Mouse (Mus musculus) cortical plate, adult 2 months (tissue): ENCODE measurements at regions not wholly inside any gene's neighbourhood (a gene's known extent, or its start where the extent isn't known, plus 50 kb on each side); places are given as distances from the start of the nearest gene placed in this dataset.

Experiments
- H3K27ac ChIP-seq: fragments of 200-500 bp; 2 replicates; pipeline ENCODE4 v1.5.1; 2012; ENCODE audit warnings: low read length, control low read depth, inconsistent platforms; ENCODE audit not compliant: insufficient read depth
- H3K4me1 ChIP-seq: fragments of 200-500 bp; 2 replicates; pipeline ENCODE4 v1.6.1; 2011; ENCODE audit warnings: low read length; ENCODE audit not compliant: control insufficient read depth, insufficient read depth
- H3K4me3 ChIP-seq: fragments of 200-500 bp; 2 replicates; pipeline ENCODE4 v1.5.1; 2011; ENCODE audit warnings: mild to moderate bottlenecking, low read length, control low read depth; ENCODE audit not compliant: insufficient read depth
- CTCF ChIP-seq: fragments of 200-500 bp; IDR thresholded peaks from 2 replicates; pipeline ENCODE4 v1.5.1; 2011; ENCODE audit warnings: mild to moderate bottlenecking, control low read depth, low read length; ENCODE audit not compliant: insufficient read depth; ENCODE audit errors: extremely low read depth
- POLR2A ChIP-seq: fragments of 200-500 bp; IDR thresholded peaks from 2 replicates; pipeline ENCODE4 v1.6.1; 2011; ENCODE audit warnings: mild to moderate bottlenecking, low read length, control low read depth; ENCODE audit not compliant: insufficient read depth; ENCODE audit errors: extremely low read depth

DNA sequence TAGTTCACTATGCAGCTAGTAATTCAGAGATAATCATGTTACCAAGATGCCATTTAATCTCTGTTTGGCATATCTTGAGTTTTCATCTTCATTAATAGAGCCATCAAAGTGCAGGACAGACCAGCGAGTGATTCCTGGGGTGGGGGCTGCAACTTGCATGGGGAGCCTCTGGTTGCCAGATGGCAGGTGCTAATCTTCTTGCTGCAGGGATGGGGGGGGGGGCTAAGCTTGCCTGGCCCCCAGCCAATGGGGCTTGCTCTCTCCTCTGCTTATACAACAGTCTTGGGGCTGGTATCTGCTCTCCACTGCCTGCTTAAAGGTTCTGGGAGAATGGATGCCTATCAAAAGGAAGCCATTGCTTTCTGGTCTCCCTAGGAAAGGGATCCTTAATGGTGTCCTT lies 88.0 kb upstream of the Nr2f2 start:
- TF ChIP-seq CTCF (no peak), POLR2A (no peak)
- Histone ChIP-seq H3K4me1 (no peaks in the 10 kb centered on the region), H3K4me3 (no peak overlapping the region)

DNA sequence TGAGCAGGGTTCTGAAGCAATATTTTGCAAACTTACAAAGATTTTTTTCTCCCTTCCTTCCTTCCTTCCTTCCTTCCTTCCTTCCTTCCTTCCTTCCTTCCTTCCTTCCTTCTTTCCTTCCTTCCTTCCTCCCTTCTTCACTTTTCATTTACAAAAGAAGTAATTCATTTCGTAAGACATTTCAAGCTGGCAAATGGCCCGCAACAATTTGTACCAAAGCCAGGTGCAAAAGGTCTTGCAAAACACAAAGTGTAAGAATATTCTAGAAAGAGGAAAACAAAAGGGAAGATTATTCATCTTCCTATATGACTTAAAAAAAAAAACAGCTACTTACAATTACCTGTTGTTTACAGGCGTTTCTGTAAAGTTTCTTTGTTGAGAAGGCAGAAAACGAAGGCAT lies 86.3 kb upstream of the Nr2f2 start:
- no peak overlapping the region for H3K27ac ChIP-seq
- TF ChIP-seq POLR2A (no peak), CTCF (no peak)
- no peak overlapping the region for H3K4me3 ChIP-seq
- no peaks in the 10 kb centered on the region for H3K4me1 ChIP-seq

More for the DNA sequence above, 88.0 kb upstream of the Nr2f2 start:
- H3K27ac ChIP-seq, result no peak overlapping the region

DNA sequence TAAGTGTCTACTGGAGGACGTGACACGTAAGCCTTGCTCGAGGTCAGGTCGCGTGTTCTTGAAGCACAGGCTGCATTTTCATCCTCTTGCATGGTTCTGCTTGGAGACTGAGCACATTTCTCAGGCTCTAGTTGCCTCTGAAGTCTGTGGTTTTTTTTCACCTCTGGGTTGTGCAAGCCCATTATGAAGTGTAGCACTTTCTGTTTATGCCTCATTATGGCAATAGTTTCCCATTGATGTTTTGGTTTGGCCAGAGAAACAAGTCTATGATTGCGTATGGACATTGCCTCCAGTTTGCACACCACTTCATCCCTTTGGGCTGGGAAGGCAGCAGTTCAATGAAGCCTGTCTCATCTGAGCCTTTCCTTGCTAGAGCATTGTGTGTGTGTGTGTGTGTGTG lies 72.4 kb upstream of the Nr2f2 start:
- no peak overlapping the region for H3K27ac ChIP-seq
- TF ChIP-seq CTCF (no peak), POLR2A (no peak)
- H3K4me1 ChIP-seq, result no peaks in the 10 kb centered on the region
- no peak overlapping the region for H3K4me3 ChIP-seq

DNA sequence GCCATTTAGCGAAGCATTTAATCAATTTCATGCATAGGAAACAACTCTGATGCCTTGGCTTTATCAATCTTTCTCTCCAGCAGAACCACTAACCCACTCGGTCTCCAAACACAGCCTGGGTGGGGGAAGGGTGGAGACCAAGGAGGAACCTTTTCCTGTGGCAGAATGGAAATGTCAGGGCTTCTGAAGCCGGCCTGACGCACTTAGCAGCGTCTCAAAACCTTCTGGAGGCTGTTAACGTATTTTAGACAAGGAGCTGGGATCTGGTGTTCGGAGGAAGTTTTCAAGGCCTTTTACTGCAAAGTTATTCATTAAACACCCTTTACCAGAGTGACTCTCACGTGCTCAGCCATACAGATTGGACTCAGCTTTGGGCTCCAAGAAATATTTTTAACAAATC lies 67.3 kb upstream of the Nr2f2 start:
- Histone ChIP-seq H3K27ac (no peak overlapping the region), H3K4me3 (no peak overlapping the region), H3K4me1 (no peaks in the 10 kb centered on the region)
- no peak for TF ChIP-seq CTCF
- no peak for TF ChIP-seq POLR2A

DNA sequence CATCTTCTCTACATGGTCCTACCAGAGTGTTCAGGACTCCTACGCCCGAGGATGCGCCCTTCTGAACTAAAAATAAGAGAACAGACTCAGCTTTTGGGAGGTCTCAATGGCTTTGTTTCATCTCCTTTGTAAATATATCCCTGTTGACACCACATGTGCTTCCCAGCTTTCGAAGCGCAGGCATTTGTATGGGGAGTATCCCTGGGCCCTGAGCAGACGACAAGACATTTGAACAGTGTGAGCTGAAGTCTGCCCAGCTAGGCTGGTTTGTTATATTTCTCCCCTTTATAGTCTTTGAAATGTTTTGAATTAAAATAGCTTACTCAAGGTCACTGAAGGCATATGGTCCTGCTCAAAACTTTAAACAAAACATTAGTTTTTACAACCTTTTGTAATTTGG lies 66.8 kb upstream of the Nr2f2 start:
- H3K4me3 ChIP-seq, result no peak overlapping the region
- H3K27ac ChIP-seq, result no peak overlapping the region
- no peaks in the 10 kb centered on the region for H3K4me1 ChIP-seq
- TF ChIP-seq CTCF (no peak), POLR2A (no peak)

DNA sequence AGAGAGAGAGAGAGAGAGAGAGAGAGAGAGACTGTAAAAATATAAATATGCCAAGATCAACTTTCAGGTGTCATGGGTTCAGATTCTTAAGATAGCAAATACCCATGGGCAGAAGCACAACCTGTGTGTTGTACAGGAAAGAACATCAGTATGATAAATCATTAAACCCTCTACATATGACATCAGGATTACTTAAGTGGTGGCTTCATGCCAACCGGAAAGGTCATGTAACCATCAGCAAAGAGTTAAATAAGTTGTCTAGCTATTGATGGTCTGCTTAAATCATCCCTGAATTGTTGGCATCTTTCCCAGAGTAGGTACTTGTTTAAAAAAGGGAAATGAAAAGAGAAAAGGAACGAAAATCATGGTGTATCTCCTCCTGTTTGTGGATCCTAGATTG lies 65.2 kb upstream of the Nr2f2 start:
- Histone ChIP-seq H3K4me1 (no peaks in the 10 kb centered on the region), H3K4me3 (no peak overlapping the region), H3K27ac (no peak overlapping the region)
- TF ChIP-seq CTCF, result no peak
- TF ChIP-seq POLR2A, result no peak

DNA sequence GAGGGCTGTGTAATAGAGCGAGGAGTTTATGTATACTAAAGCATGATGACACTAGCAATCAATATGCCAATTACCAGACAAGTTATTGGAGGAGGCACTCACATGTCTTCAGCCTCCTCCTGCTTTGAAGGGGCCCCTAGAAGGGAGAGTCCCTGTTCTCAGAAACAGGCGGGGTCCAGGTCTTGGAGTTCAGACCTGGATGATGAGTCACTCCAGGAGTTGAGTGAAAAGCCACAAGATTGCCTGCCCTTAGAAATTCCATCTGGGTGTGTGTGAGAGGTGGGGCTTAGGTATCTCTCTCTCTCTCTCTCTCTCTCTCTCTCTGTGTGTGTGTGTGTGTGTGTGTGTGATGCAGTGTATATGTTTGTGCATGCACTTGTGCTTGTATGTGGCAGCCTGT lies 62.8 kb upstream of the Nr2f2 start:
- Histone ChIP-seq H3K27ac (no peak overlapping the region), H3K4me3 (no peak overlapping the region), H3K4me1 (no peaks in the 10 kb centered on the region)
- no peak for TF ChIP-seq CTCF
- no peak for TF ChIP-seq POLR2A

DNA sequence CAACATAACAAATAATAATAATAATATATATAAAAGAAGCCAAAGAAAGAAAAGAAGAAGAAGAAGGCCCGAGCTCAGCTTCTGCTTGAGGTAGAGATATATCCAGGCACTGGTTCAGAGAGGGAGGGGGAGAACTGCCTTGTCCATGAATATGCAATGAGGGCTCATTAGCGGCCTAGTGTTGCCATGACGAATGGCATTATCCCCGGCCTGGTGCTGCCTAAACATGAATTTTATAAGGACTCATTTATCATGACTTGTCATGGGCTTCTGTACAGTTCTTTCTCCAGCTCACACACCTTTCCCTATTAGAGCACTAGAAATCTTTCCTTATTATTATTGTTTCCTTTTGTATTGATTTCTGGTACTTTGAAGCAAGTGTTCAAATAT lies 57.7 kb upstream of the Nr2f2 start:
- Histone ChIP-seq H3K27ac (no peak overlapping the region), H3K4me3 (no peak overlapping the region), H3K4me1 (no peaks in the 10 kb centered on the region)
- TF ChIP-seq POLR2A (no peak), CTCF (no peak)

DNA sequence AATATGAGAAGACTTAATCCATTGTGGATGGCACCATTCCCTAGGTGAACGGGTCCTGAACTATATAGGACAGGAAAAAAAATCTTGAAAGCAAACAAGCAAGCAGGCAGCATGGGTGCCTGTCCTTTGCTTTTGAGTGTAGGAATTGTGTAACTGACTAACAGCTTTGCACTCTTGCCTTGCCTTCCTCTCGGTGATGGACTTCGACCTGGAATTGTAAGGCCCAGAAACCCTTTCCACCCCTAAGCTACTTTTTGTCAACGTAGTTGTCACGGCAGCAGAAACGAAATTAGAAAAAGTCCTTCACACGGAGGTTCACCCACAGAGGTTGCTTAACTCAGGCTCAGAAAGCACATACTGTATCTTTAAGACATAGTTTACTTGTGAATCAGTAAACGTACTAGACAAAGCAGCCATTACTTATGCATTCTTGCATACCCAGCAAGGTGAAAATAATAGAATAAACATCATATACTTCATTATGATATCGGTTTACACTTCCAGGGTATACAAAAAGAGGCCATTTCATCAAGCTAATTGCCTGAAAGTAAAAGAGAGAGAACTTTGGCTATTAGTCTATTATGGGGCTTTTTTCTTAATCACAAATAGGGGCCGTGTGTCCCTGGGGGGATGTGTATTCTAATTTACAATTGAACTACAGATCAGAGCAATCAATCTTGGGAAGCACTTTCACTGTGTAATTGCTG lies 57.1 kb upstream of the Nr2f2 start:
- Histone ChIP-seq H3K4me3 (no peak overlapping the region), H3K4me1 (no peaks in the 10 kb centered on the region), H3K27ac (no peak overlapping the region)
- no peak for TF ChIP-seq POLR2A
- TF ChIP-seq CTCF, result no peak

DNA sequence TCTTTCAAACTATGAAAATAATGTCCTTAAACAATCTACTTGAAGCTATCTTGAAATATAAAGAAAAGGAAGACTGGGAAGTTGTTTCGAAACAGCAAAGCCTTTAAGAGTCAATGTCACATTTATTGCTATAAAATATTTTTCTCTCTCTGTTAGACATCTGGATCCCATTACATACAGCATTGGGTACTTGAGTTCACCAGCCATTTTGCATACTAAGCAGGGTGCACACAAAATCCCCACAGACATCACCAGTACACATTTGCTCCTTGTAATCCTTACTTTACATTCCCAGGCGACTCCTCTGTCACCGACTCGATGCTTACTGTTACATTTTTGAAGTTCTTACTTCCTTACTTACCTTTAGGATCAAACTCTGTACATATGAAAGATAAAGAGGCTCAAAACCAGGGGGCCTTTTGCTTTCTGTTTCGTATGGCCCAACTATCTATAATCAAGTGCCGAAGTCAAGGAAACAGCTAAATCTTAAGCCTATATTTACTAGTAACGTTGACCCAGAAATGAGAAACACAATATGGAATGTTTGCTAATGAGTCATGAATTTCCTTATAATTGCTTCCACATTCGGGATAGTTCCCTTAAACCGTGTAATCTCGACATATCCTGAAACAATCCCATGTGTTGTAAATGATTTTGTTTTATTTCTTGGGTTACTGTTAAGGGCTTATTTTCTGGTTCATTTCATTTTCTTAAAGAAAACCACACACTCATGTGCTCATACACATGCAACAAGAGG lies 49.8 kb upstream of the Nr2f2 start:
- TF ChIP-seq POLR2A (no peak), CTCF (no peak)
- Histone ChIP-seq H3K4me3 (no peak overlapping the region), H3K27ac (no peak overlapping the region)

More for the DNA sequence above, 49.8 kb upstream of the Nr2f2 start:
- H3K4me1 ChIP-seq, result no peaks in the 10 kb centered on the region
